Mouse (Mus musculus): ENCODE results near the gene Vmn1r85.
A peak's percentile ranks its signal among the peaks of the same experiment; 100 is the strongest.
"Not testable (repeated sequence)": the region's sequence is repeated elsewhere in the genome, so short reads cannot be mapped to it uniquely, and the experiment has no call there.

Vmn1r85 gene

DNA sequence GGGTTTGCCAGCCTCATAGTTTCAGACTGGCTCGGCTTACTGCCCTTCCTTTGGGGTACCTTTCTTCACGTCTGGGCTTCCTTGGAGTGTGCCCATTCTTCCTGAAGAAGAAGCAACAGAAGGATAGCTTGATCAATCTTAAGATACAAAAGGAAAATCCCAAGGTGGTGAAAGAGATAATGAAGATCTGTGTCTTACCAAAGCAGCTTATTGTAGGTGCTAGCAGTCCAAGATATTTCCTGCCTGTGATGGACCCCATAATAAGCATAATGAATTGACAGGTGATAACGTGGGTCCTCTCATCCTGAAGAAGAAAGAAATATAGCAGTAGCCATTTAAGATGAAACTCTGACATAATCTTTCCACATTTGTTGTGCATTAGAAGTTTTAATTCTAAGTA, at the start of gene Vmn1r85:
Vmn1r85 (minus strand) TSS at position 101 of the 400 bp plus-strand sequence.
- DNase-seq (ENCODE audit: low read depth in 2 of 2, low spot score in 2 of 2) = no peak

DNA sequence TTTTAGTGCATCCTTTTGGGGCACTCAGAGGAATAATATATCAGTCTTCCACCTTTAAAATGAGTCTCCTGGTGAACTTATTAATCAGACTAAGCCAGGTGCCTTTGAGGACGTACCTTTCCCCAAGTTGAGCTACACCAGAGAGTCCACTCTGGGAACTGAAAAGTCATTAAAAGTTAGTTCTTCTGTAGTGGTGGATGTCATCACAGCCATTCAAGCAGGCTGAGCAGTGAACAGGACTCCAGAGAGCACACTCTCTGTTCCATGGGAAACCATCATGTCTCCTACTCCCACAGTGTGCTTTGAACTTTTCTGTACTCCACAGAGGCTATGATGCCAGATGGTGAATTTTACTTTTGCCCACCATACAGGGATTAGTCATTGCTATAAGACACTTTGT, 45.1 kb upstream of the Vmn1r85 start, which contains the start of gene Vmn1r87:
Vmn1r87 (minus strand) TSS at position 101 of the 400 bp plus-strand sequence.
- no peak for DNase-seq (ENCODE audit: low read depth in 2 of 2, low spot score in 2 of 2)

DNA sequence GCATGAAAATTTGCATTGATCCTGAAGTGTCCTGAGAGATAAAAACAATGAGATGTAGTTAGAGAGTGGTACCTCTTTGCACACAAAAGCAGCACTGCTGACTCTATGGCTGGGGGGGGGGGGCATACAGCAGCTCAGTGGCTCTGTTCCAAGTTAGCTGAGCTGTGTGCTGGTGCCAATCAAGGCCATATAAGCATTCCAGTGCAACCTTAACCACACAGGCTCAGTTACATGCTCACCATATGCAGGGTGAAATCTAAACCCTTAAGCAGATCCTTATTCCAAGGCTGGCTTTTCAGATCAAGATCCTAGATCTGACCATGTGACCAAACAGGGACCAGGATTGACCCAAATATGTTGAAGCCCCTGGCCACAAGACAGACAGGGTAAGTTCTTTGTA, 42.4 kb upstream of the Vmn1r85 start:
- DNase-seq (ENCODE audit: low read depth in 2 of 2, low spot score in 2 of 2) = no peak

- DNase-seq (ENCODE audit: low read depth in 2 of 2, low spot score in 2 of 2) = no peak
Measured at GRCm38 (mm10) chr7:13131856-13132255, 36.9 kb upstream of the Vmn1r85 start.

GRCm38 (mm10) chr7:13123554-13124153, 28.7 kb upstream of the Vmn1r85 start:
- DNase-seq (ENCODE audit: low read depth in 2 of 2, low spot score in 2 of 2) = not testable (repeated sequence)

GRCm38 (mm10) chr7:13119817-13120216, 24.8 kb upstream of the Vmn1r85 start, which contains the start of gene Vmn1r86:
Vmn1r86 (minus strand) TSS chr7:13119917.
- DNase-seq (ENCODE audit: low read depth in 2 of 2, low spot score in 2 of 2) = no peak

DNA sequence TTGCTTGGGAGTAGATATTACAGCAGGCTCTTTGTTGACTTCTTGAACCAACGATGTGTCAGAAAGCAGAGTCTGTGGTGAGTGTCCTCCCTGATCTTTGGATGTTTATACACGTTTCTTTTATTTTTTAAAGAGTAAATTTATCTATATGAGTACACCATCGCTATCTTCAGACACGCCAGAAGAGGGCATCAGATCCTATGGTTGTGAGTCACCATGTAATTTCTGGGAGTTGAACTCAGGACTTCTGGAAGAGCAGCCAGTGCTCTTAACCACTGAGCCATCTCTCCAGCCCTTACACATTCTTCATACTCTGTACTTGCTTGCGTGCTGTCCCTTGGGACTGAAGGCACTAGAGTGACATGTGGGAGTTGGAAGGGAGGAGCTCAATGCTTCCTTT, 22.7 kb downstream of the Vmn1r85 start:
- DNase-seq (ENCODE audit: low read depth in 2 of 2, low spot score in 2 of 2) = no peak

DNA sequence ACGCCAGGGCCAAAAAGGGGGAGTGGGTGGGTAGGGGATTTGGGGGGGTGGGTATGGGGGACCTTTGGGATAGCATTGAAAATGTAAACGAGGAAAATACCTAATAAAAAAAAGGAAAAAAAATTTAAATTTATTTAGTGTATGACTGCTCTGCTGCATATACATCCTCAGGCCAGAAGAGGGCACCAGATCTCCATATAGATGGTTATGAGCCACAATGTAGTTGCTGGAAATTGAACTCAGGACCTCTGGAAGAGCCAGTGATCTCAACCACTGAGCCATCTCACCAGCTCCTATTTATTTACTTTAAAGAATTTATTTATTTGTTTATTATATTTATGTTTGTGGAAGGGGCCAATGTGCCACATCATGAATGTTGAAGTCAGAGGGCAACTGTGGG, 31.6 kb downstream of the Vmn1r85 start:
- DNase-seq (ENCODE audit: low read depth in 2 of 2, low spot score in 2 of 2) = not testable (repeated sequence)

DNA sequence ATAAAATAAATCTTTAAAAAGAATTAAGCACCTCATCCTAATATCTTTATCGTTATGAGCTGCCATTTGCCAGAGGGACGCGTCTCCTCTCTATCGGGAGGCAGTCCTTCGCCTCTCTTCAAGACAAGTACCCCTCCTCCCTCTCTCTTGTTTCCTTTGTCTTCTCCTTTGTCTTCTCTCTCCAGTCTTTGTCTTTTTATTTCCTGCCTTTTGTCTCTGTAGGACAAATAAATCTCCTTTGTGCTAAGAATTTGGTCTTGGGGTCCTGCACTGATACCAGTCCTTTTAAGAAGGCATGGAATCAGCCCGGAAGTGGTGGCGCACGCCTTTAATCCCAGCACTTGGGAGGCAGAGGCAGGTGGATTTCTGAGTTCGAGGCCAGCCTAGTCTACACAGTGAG, 35.4 kb downstream of the Vmn1r85 start:
- no peak for DNase-seq (ENCODE audit: low read depth in 2 of 2, low spot score in 2 of 2)

GRCm38 (mm10) chr7:13056913-13057700, 37.9 kb downstream of the Vmn1r85 start:
- no peak for DNase-seq (ENCODE audit: low read depth in 2 of 2, low spot score in 2 of 2)

DNA sequence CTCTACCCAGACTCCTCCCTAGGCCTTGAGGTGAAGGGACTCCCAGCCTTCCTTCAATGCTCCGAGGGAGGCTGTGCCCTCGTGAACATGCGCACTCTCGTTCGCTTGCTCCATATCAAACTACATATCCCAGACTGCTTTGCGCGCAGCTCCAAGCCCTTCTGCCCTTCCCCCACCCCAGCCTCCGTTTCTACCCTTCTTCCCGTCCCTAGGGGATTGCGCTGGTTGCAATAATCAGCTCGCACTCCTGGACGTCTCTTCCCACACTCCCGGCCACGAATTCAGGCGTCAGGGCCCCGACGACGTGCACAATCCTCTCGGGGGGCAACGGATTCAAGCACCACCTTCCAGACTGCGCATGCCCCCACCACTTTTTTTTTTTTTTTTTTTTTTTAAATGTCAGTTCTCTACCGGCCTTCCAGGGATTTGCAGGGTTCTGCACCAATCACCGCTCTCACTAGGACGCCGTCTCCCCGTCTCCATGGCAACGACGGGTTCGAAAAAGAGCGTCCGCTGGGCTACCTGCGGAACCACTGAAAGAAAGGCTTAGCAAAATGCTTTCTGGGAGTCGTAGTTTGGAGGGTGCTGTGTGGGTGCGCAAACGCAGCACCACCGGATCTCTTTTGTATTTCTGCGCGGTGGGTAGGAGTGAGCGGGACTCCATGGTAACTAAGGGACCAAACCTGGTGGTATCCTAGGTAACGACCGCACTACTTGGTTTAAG, 40.5 kb downstream of the Vmn1r85 start, which contains the start of gene Mzf1:
Mzf1 (minus strand) TSS at position 478 of the 724 bp plus-strand sequence.
- DNase-seq (ENCODE audit: low read depth in 2 of 2, low spot score in 2 of 2) = peak; percentile 87 to 88

- DNase-seq (ENCODE audit: low read depth in 2 of 2, low spot score in 2 of 2) = no peak
Measured at GRCm38 (mm10) chr7:13053961-13054286, 41.0 kb downstream of the Vmn1r85 start.

DNA sequence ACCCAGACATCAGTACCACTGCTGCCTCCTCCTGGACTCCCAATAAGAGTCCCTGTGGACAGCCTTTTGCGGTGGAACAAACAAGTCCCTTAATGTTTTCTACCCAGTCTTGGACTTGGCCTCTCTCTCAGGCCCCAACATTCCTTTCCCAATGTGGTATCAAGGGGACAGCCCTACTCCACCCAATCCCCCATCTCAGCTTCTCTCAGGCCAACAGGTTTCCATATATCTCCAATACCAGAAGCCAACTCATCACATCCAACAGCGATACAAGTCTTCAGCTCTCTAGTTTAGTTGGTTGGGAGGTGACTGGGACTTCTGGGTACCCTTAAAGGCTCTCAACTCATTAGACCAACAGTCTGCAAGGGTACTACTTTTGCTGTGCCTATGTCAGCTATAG, 41.5 kb downstream of the Vmn1r85 start:
- no peak for DNase-seq (ENCODE audit: low read depth in 2 of 2, low spot score in 2 of 2)

DNA sequence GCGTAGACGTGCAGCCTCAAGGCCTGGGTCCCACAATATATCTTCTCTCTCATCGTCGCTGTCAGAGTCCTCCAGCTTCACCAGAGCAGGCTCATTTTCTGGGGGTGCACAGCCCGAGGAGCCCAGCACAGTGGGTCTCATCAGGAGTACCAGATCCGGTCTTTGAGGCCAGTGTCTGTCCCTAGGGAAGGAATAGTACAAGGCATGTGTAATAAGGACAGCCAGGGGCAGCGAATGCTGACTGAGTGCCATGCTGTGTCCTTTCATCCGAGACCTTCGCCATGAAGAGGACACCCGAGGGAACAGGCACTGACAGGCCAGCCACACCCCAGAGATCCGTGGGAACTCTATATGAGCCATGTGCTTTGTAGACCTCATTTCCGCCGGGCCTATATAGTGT, 42.0 kb downstream of the Vmn1r85 start:
- DNase-seq (ENCODE audit: low read depth in 2 of 2, low spot score in 2 of 2) = no peak

GRCm38 (mm10) chr7:13046084-13046483, 48.9 kb downstream of the Vmn1r85 start:
- DNase-seq (ENCODE audit: low read depth in 2 of 2, low spot score in 2 of 2) = peak; percentile 60 to 67

- DNase-seq (ENCODE audit: low read depth in 2 of 2, low spot score in 2 of 2) = no peak
Measured at GRCm38 (mm10) chr7:13044254-13044625, 50.7 kb downstream of the Vmn1r85 start.

- DNase-seq (ENCODE audit: low read depth in 2 of 2, low spot score in 2 of 2) = no peak
Measured at GRCm38 (mm10) chr7:13043445-13044253, 51.3 kb downstream of the Vmn1r85 start.

- DNase-seq (ENCODE audit: low read depth in 2 of 2, low spot score in 2 of 2) = no peak
Measured at GRCm38 (mm10) chr7:13043120-13043444, 51.9 kb downstream of the Vmn1r85 start.

- no peak for DNase-seq (ENCODE audit: low read depth in 2 of 2, low spot score in 2 of 2)
Measured at GRCm38 (mm10) chr7:13042511-13042910, 52.5 kb downstream of the Vmn1r85 start.

- DNase-seq (ENCODE audit: low read depth in 2 of 2, low spot score in 2 of 2) = no peak
Measured at GRCm38 (mm10) chr7:13041256-13041655, 53.7 kb downstream of the Vmn1r85 start.

DNA sequence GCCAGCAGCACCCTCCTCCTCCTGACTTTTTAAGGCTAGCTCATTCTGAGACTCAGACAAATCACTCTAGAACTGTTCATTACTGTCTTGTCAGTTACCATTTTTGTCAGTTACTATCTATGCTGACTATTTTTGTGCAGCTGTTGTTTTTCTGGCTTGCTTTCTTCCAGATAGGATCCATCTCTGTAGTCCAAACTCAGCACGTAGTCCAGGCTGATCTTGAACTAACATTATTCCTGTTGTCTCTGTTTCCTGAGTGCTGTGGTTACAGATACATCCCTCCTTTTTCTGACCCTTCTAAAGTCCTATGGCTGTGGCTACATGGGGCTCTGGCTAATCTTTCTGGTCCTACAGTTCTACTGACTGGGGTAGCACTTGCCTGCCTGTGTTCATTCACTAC, 55.8 kb downstream of the Vmn1r85 start:
- DNase-seq (ENCODE audit: low read depth in 2 of 2, low spot score in 2 of 2) = no peak
